Mouse (Mus musculus) lung, adult 2 months (tissue): Measurements from ENCODE around the gene Nek8. TPM values are rescaled to one million over a fixed set of nuclear protein-coding genes. Genes with fewer than 3 reads are reported as not detected.

ENCODE experiments used
- DNase-seq: peaks from one replicate; pipeline ENCODE4 v3.0.0; 2022
- H3K4me1 ChIP-seq: fragments of 200-500 bp; 2 replicates; pipeline ENCODE4 v1.6.1; 2011; ENCODE audit warnings: low read length; ENCODE audit not compliant: control insufficient read depth, insufficient read depth
- H3K4me3 ChIP-seq: fragments of 200-500 bp; replicated peaks from 2 replicates; pipeline ENCODE3; 2011; ENCODE audit warnings: low read depth, mild to moderate bottlenecking, control low read depth, low read length; ENCODE audit errors: extremely low read depth
- CTCF ChIP-seq: fragments of 200-500 bp; IDR thresholded peaks from 2 replicates; pipeline ENCODE4 v1.5.1; 2011; ENCODE audit warnings: mild to moderate bottlenecking, low read length, control low read depth; ENCODE audit not compliant: insufficient read depth
- POLR2A ChIP-seq: fragments of 200-500 bp; IDR thresholded peaks from 2 replicates; pipeline ENCODE4 v1.6.1; 2011; ENCODE audit warnings: low read depth, mild to moderate bottlenecking, control low read depth, low read length, borderline replicate concordance; ENCODE audit errors: extremely low read depth
- WGBS: fragments of 180-500 bp; shearing (Covaris S2); methylation state at CpG from one replicate; pipeline ENCODE4 v1.1.7; 2018; 5-methylcytosine and 5-hydroxymethylcytosine counted together
- polyA plus RNA-seq: library from polyadenylated mRNA; depleted of rRNA; stranded (reverse); fragments of >200 nt; gene quantifications from 2 replicates; pipeline ENCODE4 v1.2.3, GENCODE M21; 2012; rRNA removed

The Nek8 gene
- polyA plus RNA-seq, 1 experiment: 18.9 TPM

- WGBS: 70% methylated on average over 8 of the region's 8 CpGs
- peaks cover 14% of the 10 kb centered on the region for H3K4me1 ChIP-seq
- H3K4me3 ChIP-seq: no peak overlapping the region
- TF ChIP-seq POLR2A (no peak), CTCF (no peak)
- DNase-seq: no peak
Measured at GRCm38 (mm10) chr11:78129458-78129857, 47.0 kb downstream of the Nek8 start.

DNA sequence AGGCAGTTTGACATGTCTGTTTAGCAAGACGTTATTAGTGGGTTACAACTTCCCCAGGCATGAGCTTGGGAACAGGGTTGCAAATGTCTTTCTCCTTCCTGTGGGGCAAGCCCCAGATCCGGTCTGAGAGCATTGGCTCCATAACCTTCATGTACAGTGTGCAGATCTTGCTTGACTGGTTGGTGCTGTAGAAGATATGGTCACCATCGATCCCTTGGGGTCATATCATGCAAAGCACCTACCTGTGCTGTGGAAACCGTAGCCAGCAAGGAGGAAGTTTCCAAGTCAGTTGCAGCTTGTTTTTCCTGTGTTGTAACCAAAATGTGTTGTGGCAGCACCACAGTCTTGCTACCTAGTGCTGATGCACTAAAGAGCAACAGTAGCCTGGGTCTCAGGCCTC, 49.7 kb downstream of the Nek8 start:
- Histone ChIP-seq H3K4me3 (no peak overlapping the region), H3K4me1 (peaks cover 26% of the 10 kb centered on the region)
- WGBS: 63% methylated on average over 4 of the region's 4 CpGs
- no peak for DNase-seq
- TF ChIP-seq POLR2A (no peak), CTCF (no peak)

GRCm38 (mm10) chr11:78125691-78126090, 50.8 kb downstream of the Nek8 start:
- 28% methylated on average over 6 of the region's 6 CpGs for WGBS
- no peak for TF ChIP-seq CTCF
- TF ChIP-seq POLR2A: no peak
- no peak for DNase-seq
- no peak overlapping the region for H3K4me3 ChIP-seq
- peaks cover 33% of the 10 kb centered on the region for H3K4me1 ChIP-seq

- Histone ChIP-seq H3K4me3 (no peak overlapping the region), H3K4me1 (peaks cover 33% of the 10 kb centered on the region)
- DNase-seq: no peak
- TF ChIP-seq CTCF: no peak
- TF ChIP-seq POLR2A: no peak
Measured at GRCm38 (mm10) chr11:78123782-78124181, 52.7 kb downstream of the Nek8 start.

DNA sequence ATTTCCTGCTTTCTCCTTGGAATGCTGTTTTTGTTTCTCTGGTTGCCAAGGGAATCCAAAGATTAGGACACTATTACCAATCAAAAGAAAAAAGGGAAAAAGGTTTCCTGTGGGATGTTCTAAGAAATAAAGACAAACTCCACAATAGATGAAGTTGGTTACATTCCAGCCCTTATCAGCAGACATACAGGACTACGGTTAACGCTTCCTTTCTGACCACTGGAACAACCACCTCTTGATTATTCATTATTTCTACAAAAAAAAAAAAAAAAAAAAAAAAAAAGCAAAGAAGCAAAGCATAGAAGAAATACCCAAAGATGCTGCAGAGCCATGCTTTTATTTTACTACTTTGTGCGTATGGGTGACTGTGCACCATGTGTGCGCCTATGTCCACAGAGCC, 53.7 kb downstream of the Nek8 start:
- WGBS: 58% methylated on average over 4 of the region's 4 CpGs
- TF ChIP-seq POLR2A (no peak), CTCF (no peak)
- H3K4me1 ChIP-seq: peaks cover 33% of the 10 kb centered on the region

DNA sequence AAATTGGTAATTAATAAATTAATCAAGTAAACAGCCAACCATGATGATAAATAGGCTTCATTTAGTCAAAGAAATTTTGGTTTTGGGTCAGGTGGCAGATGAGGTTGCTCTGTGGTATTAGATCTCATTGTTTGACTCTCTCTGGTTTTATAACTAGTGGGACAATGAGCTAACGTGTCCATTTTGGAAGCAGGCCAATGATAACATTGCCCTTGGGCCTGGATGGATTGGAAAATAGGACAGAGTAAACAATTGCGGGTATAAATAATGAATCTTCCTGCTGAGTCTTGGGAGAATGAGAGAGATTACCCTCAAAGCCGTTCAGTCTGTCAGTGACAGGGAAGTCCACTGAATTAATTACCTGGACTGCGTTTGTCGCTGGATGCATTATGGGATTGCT, 55.3 kb downstream of the Nek8 start:
- H3K4me1 ChIP-seq: peaks cover 26% of the 10 kb centered on the region
- WGBS: 36% methylated on average over 5 of the region's 5 CpGs
- no peak overlapping the region for H3K4me3 ChIP-seq
- TF ChIP-seq POLR2A (no peak), CTCF (no peak)
- no peak for DNase-seq

More for the DNA sequence above, 53.7 kb downstream of the Nek8 start:
- H3K4me3 ChIP-seq: no peak overlapping the region
- DNase-seq: no peak

- DNase-seq: no peak
- Histone ChIP-seq H3K4me3 (no peak overlapping the region), H3K4me1 (peaks cover 21% of the 10 kb centered on the region)
- 66% methylated on average over 8 of the region's 8 CpGs for WGBS
- TF ChIP-seq CTCF (no peak), POLR2A (no peak)
Measured at GRCm38 (mm10) chr11:78119898-78120297, 56.6 kb downstream of the Nek8 start.

GRCm38 (mm10) chr11:78118467-78118866, 58.0 kb downstream of the Nek8 start:
- H3K4me1 ChIP-seq: peaks cover 19% of the 10 kb centered on the region

DNA sequence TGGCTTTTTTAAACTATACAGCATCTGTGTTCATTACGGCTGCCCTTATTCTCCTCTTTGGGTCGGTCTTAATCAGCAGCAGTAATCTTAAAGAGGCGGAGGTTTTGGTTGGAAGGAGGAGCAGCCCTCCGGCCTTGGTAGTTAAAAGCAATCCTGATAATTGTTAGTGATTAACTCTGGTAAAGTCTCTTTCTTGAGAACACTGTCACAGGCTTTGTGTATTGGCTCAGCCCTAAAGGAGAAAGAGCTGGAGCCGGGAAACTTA, 60.4 kb downstream of the Nek8 start:
- TF ChIP-seq POLR2A (no peak), CTCF (no peak)
- no peak for DNase-seq
- WGBS: 33% methylated on average over 5 of the region's 5 CpGs
- Histone ChIP-seq H3K4me1 (peaks cover 6% of the 10 kb centered on the region), H3K4me3 (no peak overlapping the region)

More at GRCm38 (mm10) chr11:78118467-78118866, 58.0 kb downstream of the Nek8 start:
- DNase-seq: no peak
- TF ChIP-seq POLR2A: no peak
- no peak for TF ChIP-seq CTCF
- H3K4me3 ChIP-seq: no peak overlapping the region

Other genes starting within 250 kb of the Nek8 start
- gene Sez6, start 245.9 kb downstream of the Nek8 start, polyA plus RNA-seq: 0.12 and 0.19 TPM in 2 replicates
- gene Phf12, start 193.9 kb downstream of the Nek8 start, polyA plus RNA-seq: 50.4 and 55.3 TPM in 2 replicates
- 7.9 and 8.7 TPM in 2 replicates for gene Dhrs13, start 144.4 kb downstream of the Nek8 start, polyA plus RNA-seq
- gene Flot2, start 138.7 kb downstream of the Nek8 start, polyA plus RNA-seq: 114 and 145 TPM in 2 replicates
- gene Eral1, start 96.3 kb downstream of the Nek8 start, polyA plus RNA-seq: 23.9 and 27.8 TPM in 2 replicates
- gene Fam222b, start 82.0 kb downstream of the Nek8 start, polyA plus RNA-seq: 21.6 and 25.6 TPM in 2 replicates
- 37.0 and 42.8 TPM in 2 replicates for gene Traf4, start 11.1 kb downstream of the Nek8 start, polyA plus RNA-seq
- 38.0 and 44.2 TPM in 2 replicates for gene Tlcd1, start within 50 bp of the Nek8 start, polyA plus RNA-seq
- gene Rpl23a, start 6.9 kb upstream of the Nek8 start, polyA plus RNA-seq: 103 and 212 TPM in 2 replicates
- gene Rab34, start 11.8 kb upstream of the Nek8 start, polyA plus RNA-seq: 45.4 and 59.2 TPM in 2 replicates
- gene Proca1, start 16.7 kb upstream of the Nek8 start, polyA plus RNA-seq: 0.87 and 1.4 TPM in 2 replicates
- 67.6 and 81.7 TPM in 2 replicates for gene Sdf2, start 69.1 kb upstream of the Nek8 start, polyA plus RNA-seq
- gene Supt6, start 69.3 kb upstream of the Nek8 start, polyA plus RNA-seq: 21.0 and 26.5 TPM in 2 replicates
- gene 2610507B11Rik, start 85.1 kb upstream of the Nek8 start, polyA plus RNA-seq: 53.9 and 65.4 TPM in 2 replicates
- gene BC030499, start 114.2 kb upstream of the Nek8 start, polyA plus RNA-seq: 0.22 and 0.27 TPM in 2 replicates
- 1.4 and 1.6 TPM in 2 replicates for gene Spag5, start 124.9 kb upstream of the Nek8 start, polyA plus RNA-seq
- gene Aldoc, start 146.3 kb upstream of the Nek8 start, polyA plus RNA-seq: 8.4 and 10.4 TPM in 2 replicates
- gene Pigs, start 151.7 kb upstream of the Nek8 start, polyA plus RNA-seq: 68.4 and 69.0 TPM in 2 replicates
- gene Unc119, start 166.8 kb upstream of the Nek8 start, polyA plus RNA-seq: 55.4 and 64.1 TPM in 2 replicates
- 0.62 TPM in 1 of 2 replicates, not detected in the other for gene Foxn1, start 209.9 kb upstream of the Nek8 start, polyA plus RNA-seq
- 1.5 and 1.9 TPM in 2 replicates for gene Slc13a2, start 245.5 kb upstream of the Nek8 start, polyA plus RNA-seq